In genomic region chr10:59637596-59638124, GRCm38 (mm10) we compare ENCODE assay signal across 19 mouse cellular contexts. TPM values are rescaled to one million over a fixed set of nuclear protein-coding genes. Genes with fewer than 3 reads are reported as not detected.
DNase-seq lines count a peak whose midpoint lies in the region; ATAC-seq and TF ChIP-seq lines count a peak whose summit lies in the region.
"Had no signal": no experiment of that assay in that cellular context is flagged by ENCODE, and none has a peak within 500 bp of the region (broad histone marks: within the 10 kb centered on the region; RNA-seq: fewer than 3 reads in every experiment).

No protein-coding gene starts in this region.

- dilution Hi-C loops in CH12.LX (cut with MboI; ENCODE audit: extremely low pct_ligation_motif_present, extremely low pct_unique_long_range_greater_than_20kb, low sequenced_read_pairs): no loop called here

- no peaks in the 10 kb centered on the region for H3K36me3 ChIP-seq in heart, postnatal 0 days (replicated peaks; ENCODE audit: control insufficient read depth, insufficient read depth, low read length)
- peaks cover 3 to 34% of the 10 kb centered on the region in 2 experiments for H3K36me3 ChIP-seq in CH12.LX (replicated peaks in 1 of 2; ENCODE audit: control insufficient read depth in 1 of 2, insufficient read depth in 1 of 2, low read length in 1 of 2)
- no peaks in the 10 kb centered on the region for H3K36me3 ChIP-seq in limb, embryonic 13.5 days
- H3K36me3 ChIP-seq in midbrain, embryonic 10.5 days: no peaks in the 10 kb centered on the region
- H3K36me3 ChIP-seq in forebrain, embryonic 13.5 days (ENCODE audit: poor library complexity, severe bottlenecking): no peaks in the 10 kb centered on the region

- no peak for DNase-seq in heart, postnatal 0 days (ENCODE audit: low spot score)
- no peak for DNase-seq in heart, postnatal 10 days
- no peak for DNase-seq in CH12.LX (ENCODE audit: extremely low read depth)
- DNase-seq in midbrain, embryonic 10.5 days (ENCODE audit: low spot score): no peak
- DNase-seq in left cerebral cortex, postnatal 25 days (ENCODE audit: low spot score in 2 of 2): no peak
- DNase-seq: adrenal gland, postnatal 36 days; cerebellum, adult 18-20 months; right cerebral cortex, adult 18-20 months had no signal

- TF ChIP-seq RAD21 in CH12.LX (IDR thresholded peaks at IDR 0.05; ENCODE audit: low read depth, low read length): no peak

- in situ Hi-C loops in CH12.LX (cut with MboI; ENCODE audit: low pct_ligation_motif_present, low pct_unique_long_range_greater_than_20kb, low sequenced_read_pairs): no loop called here

- WGBS in heart, postnatal 0 days: 69% methylated on average over 7 of the region's 7 CpGs
- WGBS in limb, embryonic 13.5 days: 23% methylated on average over 7 of the region's 7 CpGs
- 88% methylated on average over 7 of the region's 7 CpGs for WGBS in midbrain, embryonic 10.5 days
- 86% methylated on average over 7 of the region's 7 CpGs for whole genome bisulfite sequencing in forebrain, embryonic 13.5 days

- H3K79me2 ChIP-seq in CH12.LX (replicated peaks; ENCODE audit: control insufficient read depth, extremely low read depth, insufficient read depth, poor library complexity, severe bottlenecking): 0 out of 2 replicates have a peak, but pooled peaks cover 5% of the 10 kb centered on the region

- intact Hi-C loops in heart, postnatal 10 days (cut with DNase I): no loop called here
- intact Hi-C loops in left cerebral cortex, postnatal 25 days (cut with DNase I): no loop called here

- H3K27me3 ChIP-seq in heart, postnatal 0 days (ENCODE audit: control insufficient read depth, insufficient read depth, low read length): no peaks in the 10 kb centered on the region
- no peaks in the 10 kb centered on the region for H3K27me3 ChIP-seq in CH12.LX (replicated peaks)
- no peaks in the 10 kb centered on the region for H3K27me3 ChIP-seq in limb, embryonic 13.5 days
- no peaks in the 10 kb centered on the region for H3K27me3 ChIP-seq in midbrain, embryonic 10.5 days (ENCODE audit: low read depth, poor library complexity, severe bottlenecking)
- no peaks in the 10 kb centered on the region for H3K27me3 ChIP-seq in forebrain, embryonic 13.5 days

- no peak for TF ChIP-seq POLR2A in CH12.LX (IDR thresholded peaks at IDR 0.05; ENCODE audit: low read depth, low read length)

- peak overlapping the region; percentile 55 for H3K27ac ChIP-seq in heart, postnatal 0 days (ENCODE audit: low read depth)
- H3K27ac ChIP-seq in CH12.LX (ENCODE audit: insufficient read depth, low read depth): no peak overlapping the region
- no peak overlapping the region for H3K27ac ChIP-seq in brown adipose tissue, adult 24 weeks (replicated peaks; ENCODE audit: low read depth, low read length)
- peak overlapping the region; percentile 85 for H3K27ac ChIP-seq in limb, embryonic 13.5 days
- H3K27ac ChIP-seq in midbrain, embryonic 10.5 days (replicated peaks): no peak overlapping the region
- H3K27ac ChIP-seq in forebrain, embryonic 13.5 days: no peak overlapping the region

- H3K9ac ChIP-seq in heart, postnatal 0 days (replicated peaks; ENCODE audit: low read depth, low read length): no peak overlapping the region
- H3K9ac ChIP-seq in CH12.LX (ENCODE audit: insufficient read depth, low read depth): peak overlapping the region; percentile 75
- no peak overlapping the region for H3K9ac ChIP-seq in limb, embryonic 13.5 days
- no peak overlapping the region for H3K9ac ChIP-seq in forebrain, embryonic 13.5 days

- no peaks in the 10 kb centered on the region for H3K4me1 ChIP-seq in heart, postnatal 0 days (ENCODE audit: control insufficient read depth, insufficient read depth)
- H3K4me1 ChIP-seq in CH12.LX (ENCODE audit: control insufficient read depth in 1 of 2, insufficient read depth in 2 of 2): peaks cover 0 to 26% of the 10 kb centered on the region in 2 experiments; a peak in 2 of 4 replicates
- no peaks in the 10 kb centered on the region for H3K4me1 ChIP-seq in brown adipose tissue, adult 24 weeks (ENCODE audit: control insufficient read depth, insufficient read depth, insufficient read length, low read length)
- H3K4me1 ChIP-seq in limb, embryonic 13.5 days: peaks cover 29% of the 10 kb centered on the region
- H3K4me1 ChIP-seq in midbrain, embryonic 10.5 days: peaks cover 31% of the 10 kb centered on the region
- H3K4me1 ChIP-seq in forebrain, embryonic 13.5 days: peaks cover 4% of the 10 kb centered on the region; the same call in 1 of the 2 replicates

- ATAC-seq in heart, postnatal 0 days (ENCODE audit: insufficient read depth, low read depth): no peak
- ATAC-seq in limb, embryonic 13.5 days (ENCODE audit: low FRiP score, low read depth): peak; percentile 90
- ATAC-seq in forebrain, embryonic 13.5 days: no peak
- ATAC-seq: forebrain, embryonic 16.5 days; hindbrain, embryonic 16.5 days; midbrain, embryonic 16.5 days had no signal

- H3K4me2 ChIP-seq in heart, postnatal 0 days (ENCODE audit: low read depth, low read length): peak overlapping the region; percentile 31
- H3K4me2 ChIP-seq in CH12.LX (ENCODE audit: insufficient read depth, low read depth, poor library complexity, severe bottlenecking): peak overlapping the region; percentile 67
- H3K4me2 ChIP-seq in limb, embryonic 13.5 days (replicated peaks): peak overlapping the region; percentile 46
- H3K4me2 ChIP-seq in forebrain, embryonic 13.5 days: no peak overlapping the region

- TF ChIP-seq EP300 in heart, postnatal 0 days (IDR thresholded peaks at IDR 0.05; ENCODE audit: low read depth): no peak
- TF ChIP-seq EP300 in CH12.LX (IDR thresholded peaks at IDR 0.05; ENCODE audit: low read length): no peak

- TF ChIP-seq CTCF in heart, postnatal 0 days (IDR thresholded peaks at IDR 0.05; ENCODE audit: low read depth): no peak
- TF ChIP-seq CTCF in CH12.LX (conservative IDR thresholded peaks at IDR 0.05 in 1 of 2, IDR thresholded peaks at IDR 0.05 in 1 of 2; ENCODE audit: low read depth in 2 of 2, low read length in 2 of 2): no peak

- H3K4me3 ChIP-seq in heart, postnatal 0 days (ENCODE audit: low read depth, low read length): no peak overlapping the region
- H3K4me3 ChIP-seq in CH12.LX (replicated peaks in 1 of 3; ENCODE audit: low read depth in 2 of 3, low read length in 2 of 3, poor library complexity in 1 of 3): peak overlapping the region; percentile 71 to 92 (median 83)
- peak overlapping the region; percentile 61; the same call in 1 of the 2 replicates for H3K4me3 ChIP-seq in brown adipose tissue, adult 24 weeks (ENCODE audit: insufficient read depth, low read depth, low read length)
- H3K4me3 ChIP-seq in limb, embryonic 13.5 days: no peak overlapping the region
- no peak overlapping the region for H3K4me3 ChIP-seq in midbrain, embryonic 10.5 days
- no peak overlapping the region for H3K4me3 ChIP-seq in forebrain, embryonic 13.5 days

- no peaks in the 10 kb centered on the region for H3K9me3 ChIP-seq in heart, postnatal 0 days (replicated peaks; ENCODE audit: control insufficient read depth, low read length)
- H3K9me3 ChIP-seq in CH12.LX (replicated peaks; ENCODE audit: low read length): no peaks in the 10 kb centered on the region
- H3K9me3 ChIP-seq in limb, embryonic 13.5 days: no peaks in the 10 kb centered on the region
- no peaks in the 10 kb centered on the region for H3K9me3 ChIP-seq in midbrain, embryonic 10.5 days (replicated peaks)
- H3K9me3 ChIP-seq in forebrain, embryonic 13.5 days (replicated peaks): no peaks in the 10 kb centered on the region

TF ChIP-seq in CH12.LX, 34 proteins besides CTCF, POLR2A, EP300 and RAD21:
- TF ChIP-seq CHD1 (IDR thresholded peaks at IDR 0.05; ENCODE audit: low read depth, low read length) (0 out of 2 replicates have a peak, but pooled peaks have one; percentile 60), ZMIZ1 (IDR thresholded peaks at IDR 0.05; ENCODE audit: low read depth, low read length) (no peak)

RNA-seq across cellular contexts. Expression of gene Mcu, which starts 21.2 kb away (rescaled TPM):
- total RNA-seq in heart, postnatal 0 days (2014; rRNA removed; ENCODE audit: low replicate concordance): 11.9 and 13.0 TPM in 2 replicates
- polyA plus RNA-seq in heart, postnatal 0 days (2015; fragmentation: Nextera tagmentation; extraction: Ambion mirVana): 20.5 and 21.7 TPM in 2 replicates
- total RNA-seq in heart, postnatal 10 days (2021): 10 to 100 TPM; 23.9 to 24.3 TPM
- total RNA-seq in CH12.LX (2012; rRNA removed): 4.8 and 5.3 TPM in 2 replicates
- total RNA-seq in CH12.LX (2014; rRNA removed): 4.8 and 5.7 TPM in 2 replicates
- 3.5 and 4.9 TPM in 2 replicates for polyA plus RNA-seq in CH12.LX (2012; ENCODE audit: insufficient read length, low read depth)
- polyA plus RNA-seq in brown adipose tissue, adult 24 weeks (2012; ENCODE audit: insufficient read depth, insufficient read length, missing spikeins): 15.4 and 15.7 TPM in 2 replicates
- polyA plus RNA-seq in limb, embryonic 13.5 days (2015; fragmentation: Nextera tagmentation; extraction: Ambion mirVana): 62.3 and 65.3 TPM in 2 replicates
- 18.5 and 18.6 TPM in 2 replicates for polyA plus RNA-seq in midbrain, embryonic 10.5 days (2016; fragmentation: Nextera tagmentation; extraction: Ambion mirVana)
- polyA plus RNA-seq in forebrain, embryonic 13.5 days (2015; fragmentation: Nextera tagmentation; extraction: Ambion mirVana): 18.1 TPM in 2 replicates
- total RNA-seq in left cerebral cortex, postnatal 25 days (2021): 10 to 100 TPM; 37.5 to 38.8 TPM

RNA-seq across cellular contexts. Expression of gene Gm10322, which starts 21.8 kb away (rescaled TPM):
- not detected in 2 replicates for total RNA-seq in heart, postnatal 0 days (2014; rRNA removed; ENCODE audit: low replicate concordance)
- not detected in 2 replicates for polyA plus RNA-seq in heart, postnatal 0 days (2015; fragmentation: Nextera tagmentation; extraction: Ambion mirVana)
- not detected for total RNA-seq in heart, postnatal 10 days (2021)
- total RNA-seq in CH12.LX (2012; rRNA removed) (0.63 TPM in 1 of 2 replicates, not detected in the other), CH12.LX (2014; rRNA removed) (not detected in 2 replicates)
- not detected in 2 replicates for polyA plus RNA-seq in CH12.LX (2012; ENCODE audit: insufficient read length, low read depth)
- polyA plus RNA-seq in brown adipose tissue, adult 24 weeks (2012; ENCODE audit: insufficient read depth, insufficient read length, missing spikeins): not detected in 2 replicates
- polyA plus RNA-seq in limb, embryonic 13.5 days (2015; fragmentation: Nextera tagmentation; extraction: Ambion mirVana): not detected in 2 replicates
- not detected in 2 replicates for polyA plus RNA-seq in midbrain, embryonic 10.5 days (2016; fragmentation: Nextera tagmentation; extraction: Ambion mirVana)
- polyA plus RNA-seq in forebrain, embryonic 13.5 days (2015; fragmentation: Nextera tagmentation; extraction: Ambion mirVana): not detected in 2 replicates
- not detected for total RNA-seq in left cerebral cortex, postnatal 25 days (2021)
- total RNA-seq: adrenal gland, postnatal 36 days; gastrocnemius, postnatal 4 days; left cerebral cortex, postnatal 36 days had no signal
- polyA plus RNA-seq: forebrain, embryonic 16.5 days; hindbrain, embryonic 16.5 days; large intestine, adult 2 months; lung, embryonic 16.5 days; midbrain, embryonic 16.5 days; neural tube, embryonic 14.5 days had no signal

Comparison
In these comparisons a context has a peak if more than half of its experiments do, and no peak if none do; other contexts are left out.
1. H3K27ac ChIP-seq: peak in heart, postnatal 0 days (single experiment) and limb, embryonic 13.5 days (single experiment); none in CH12.LX (single experiment), brown adipose tissue, adult 24 weeks (single experiment), midbrain, embryonic 10.5 days (single experiment) and forebrain, embryonic 13.5 days (single experiment).
2. H3K4me3 ChIP-seq: peak in CH12.LX (3 of 3) and brown adipose tissue, adult 24 weeks (single experiment); none in heart, postnatal 0 days (single experiment), limb, embryonic 13.5 days (single experiment), midbrain, embryonic 10.5 days (single experiment) and forebrain, embryonic 13.5 days (single experiment).